ENCODE assay signal across 8 mouse cellular contexts in genomic region chr11:97025721-97026344, GRCm38 (mm10). TPM values are rescaled to one million over a fixed set of nuclear protein-coding genes. Genes with fewer than 3 reads are reported as not detected.
DNase-seq lines count a peak whose midpoint lies in the region; ATAC-seq lines count a peak whose summit lies in the region.

No protein-coding gene starts in this region.

- H3K27ac ChIP-seq in intestine, embryonic 14.5 days (ENCODE audit: low read depth), result peak overlapping the region; percentile 85

- peaks cover 24% of the 10 kb centered on the region for H3K4me1 ChIP-seq in intestine, embryonic 14.5 days (replicated peaks; ENCODE audit: control insufficient read depth, insufficient read depth, low read length)

- ATAC-seq in intestine, embryonic 14.5 days (replicated peaks; ENCODE audit: low FRiP score, low TSS enrichment, low read depth), result peak; percentile 24

- 3% methylated on average over 17 of the region's 17 CpGs for WGBS in intestine, embryonic 14.5 days

- H3K9ac ChIP-seq in intestine, embryonic 14.5 days (ENCODE audit: low read length), result peak overlapping the region; percentile 37

- H3K4me2 ChIP-seq in intestine, embryonic 14.5 days (ENCODE audit: low read length), result peak overlapping the region; percentile 56

- intact Hi-C loops in left cerebral cortex, postnatal 25 days (cut with DNase I), result loop anchor here (1.0 kb wide), 1 partner anchor 44 kb away; the partner anchor contains the start of gene Sp2

- H3K9me3 ChIP-seq in intestine, embryonic 14.5 days (ENCODE audit: control insufficient read depth, low read length), result no peaks in the 10 kb centered on the region

- peak; percentile 85 to 94 for DNase-seq in adrenal gland, adult (ENCODE audit: inconsistent age in 2 of 2, low spot score in 1 of 2)
- peak; percentile 94 for DNase-seq in embryo, embryonic 10.5 days (ENCODE audit: low spot score)
- DNase-seq in gastrocnemius, postnatal 25 days, result peak; percentile 76
- peak; percentile 94 for DNase-seq in intestine, embryonic 14.5 days (ENCODE audit: low spot score)
- peak; percentile 78 to 87 for DNase-seq in left cerebral cortex, postnatal 25 days (ENCODE audit: low spot score in 2 of 2)
- peak; percentile 94 for DNase-seq in mesoderm, embryonic 11.5 days (ENCODE audit: low read depth, low spot score)
- peak; percentile 83 for DNase-seq in right cerebral cortex, postnatal 25 days
- DNase-seq in yolk sac, embryonic 10.5 days (ENCODE audit: low spot score), result peak; percentile 78

- peaks cover 36% of the 10 kb centered on the region for H3K27me3 ChIP-seq in intestine, embryonic 14.5 days (replicated peaks; ENCODE audit: control insufficient read depth, insufficient read depth, low read length)

- no peaks in the 10 kb centered on the region for H3K36me3 ChIP-seq in intestine, embryonic 14.5 days (ENCODE audit: control insufficient read depth, insufficient read depth, low read length)

- peak overlapping the region; percentile 21 for H3K4me3 ChIP-seq in intestine, embryonic 14.5 days (ENCODE audit: low read depth, low read length)

RNA-seq across cellular contexts. Expression of gene Scrn2, which starts 3.9 kb away (rescaled TPM):
- total RNA-seq in gastrocnemius, postnatal 25 days (2021), result 1 to 10 TPM; 9.3 to 9.4 TPM
- 18.6 and 19.0 TPM in 2 replicates for polyA plus RNA-seq in intestine, embryonic 14.5 days (2014; fragmentation: Nextera tagmentation; extraction: Ambion mirVana)
- 1 to 10 TPM; 3.6 to 3.7 TPM for total RNA-seq in left cerebral cortex, postnatal 25 days (2021)

RNA-seq across cellular contexts. Expression of gene Sp6, which starts 12.6 kb away (rescaled TPM):
- under 1 TPM in 1 of 2 experiments, not detected in 1; 0.10 TPM for total RNA-seq in gastrocnemius, postnatal 25 days (2021)
- not detected in 2 replicates for polyA plus RNA-seq in intestine, embryonic 14.5 days (2014; fragmentation: Nextera tagmentation; extraction: Ambion mirVana)
- 1 to 10 TPM; 2.1 to 2.2 TPM for total RNA-seq in left cerebral cortex, postnatal 25 days (2021)

RNA-seq across cellular contexts. Expression of gene Lrrc46, which starts 15.4 kb away (rescaled TPM):
- under 1 TPM in 1 of 2 experiments, not detected in 1; 0.27 TPM for total RNA-seq in gastrocnemius, postnatal 25 days (2021)
- 0.44 and 0.49 TPM in 2 replicates for polyA plus RNA-seq in intestine, embryonic 14.5 days (2014; fragmentation: Nextera tagmentation; extraction: Ambion mirVana)
- total RNA-seq in left cerebral cortex, postnatal 25 days (2021), result under 1 TPM; 0.66 to 0.71 TPM

RNA-seq across cellular contexts. Expression of gene Mrpl10, which starts 15.5 kb away (rescaled TPM):
- 10 to 100 TPM; 37.6 to 43.0 TPM for total RNA-seq in gastrocnemius, postnatal 25 days (2021)
- 96.4 and 98.5 TPM in 2 replicates for polyA plus RNA-seq in intestine, embryonic 14.5 days (2014; fragmentation: Nextera tagmentation; extraction: Ambion mirVana)
- 10 to 100 TPM; 67.9 to 68.8 TPM for total RNA-seq in left cerebral cortex, postnatal 25 days (2021)

RNA-seq across cellular contexts. Expression of gene Osbpl7, which starts 24.6 kb away (rescaled TPM):
- total RNA-seq in gastrocnemius, postnatal 25 days (2021), result 1 to 10 TPM; 2.5 to 3.2 TPM
- 7.3 and 7.8 TPM in 2 replicates for polyA plus RNA-seq in intestine, embryonic 14.5 days (2014; fragmentation: Nextera tagmentation; extraction: Ambion mirVana)
- 10 to 100 TPM; 11.2 to 15.3 TPM for total RNA-seq in left cerebral cortex, postnatal 25 days (2021)

Comparison
In these comparisons a context has a peak if more than half of its experiments do, and no peak if none do; other contexts are left out.
1. Peak in every context shown above with its lines: DNase-seq, ATAC-seq, H3K4me3 ChIP-seq and H3K27ac ChIP-seq.